Mouse (Mus musculus) kidney, postnatal 0 days (tissue): ENCODE data around the gene Gm17359. TPM values are rescaled to one million over a fixed set of nuclear protein-coding genes. Genes with fewer than 3 reads are reported as not detected.
"Not testable (repeated sequence)": the region's sequence is repeated elsewhere in the genome, so short reads cannot be mapped to it uniquely, and the experiment has no call there.

ENCODE experiments used
- ATAC-seq: fragments of 200-750 bp; cut with Nextera tagmentation; replicated peaks from 2 replicates; pipeline ENCODE4 v1.8.0; 2017; ENCODE audit warnings: low read depth, moderate number of reproducible peaks, moderate TSS enrichment, moderate library complexity; ENCODE audit not compliant: low FRiP score
- DNase-seq: peaks from one replicate; pipeline ENCODE4 v3.0.0-alpha.2; 2016; ENCODE audit warnings: low spot score
- H3K27ac ChIP-seq: fragments of 300-500 bp; sonication (generic); 2 replicates; pipeline ENCODE4 v1.5.1; 2014; ENCODE audit warnings: mild to moderate bottlenecking
- H3K27me3 ChIP-seq: fragments of 300-500 bp; sonication (generic); 2 replicates; pipeline ENCODE4 v1.6.1; 2014; ENCODE audit warnings: low read length, mixed read lengths; ENCODE audit not compliant: insufficient read depth
- H3K36me3 ChIP-seq: fragments of 300-500 bp; sonication (generic); 2 replicates; pipeline ENCODE4 v1.6.1; 2014; ENCODE audit warnings: low read length, mixed read lengths; ENCODE audit not compliant: insufficient read depth
- H3K4me1 ChIP-seq: fragments of 300-500 bp; sonication (generic); replicated peaks from 2 replicates; pipeline ENCODE4 v1.6.1; 2014; ENCODE audit warnings: antibody characterized with exemption, low read length, mixed read lengths; ENCODE audit not compliant: insufficient read depth
- H3K4me2 ChIP-seq: fragments of 300-500 bp; sonication (generic); 2 replicates; pipeline ENCODE4 v1.6.1; 2014; ENCODE audit warnings: mild to moderate bottlenecking, low read length, moderate library complexity, mixed read lengths
- H3K4me3 ChIP-seq: fragments of 300-500 bp; sonication (generic); replicated peaks from 2 replicates; pipeline ENCODE4 v1.5.1; 2014; ENCODE audit warnings: low read depth, low read length
- H3K9ac ChIP-seq: fragments of 300-500 bp; sonication (generic); 2 replicates; pipeline ENCODE4 v1.6.1; 2014; ENCODE audit warnings: low read depth, low read length
- H3K9me3 ChIP-seq: fragments of 300-500 bp; sonication (generic); replicated peaks from 2 replicates; pipeline ENCODE4 v1.6.1; 2016; ENCODE audit warnings: low read length, inconsistent platforms, mixed read lengths
- CTCF ChIP-seq: IDR thresholded peaks from 2 replicates; pipeline ENCODE4 v1.5.1; 2016; ENCODE audit warnings: antibody characterized with exemption, low read depth, mild to moderate bottlenecking, moderate library complexity
- WGBS: fragments of 180-500 bp; shearing (Covaris S2); extraction: QIAGEN DNeasy Blood & Tissue Kit; methylation state at CpG from one replicate; pipeline ENCODE4 v1.1.7; 2014; 5-methylcytosine and 5-hydroxymethylcytosine counted together
- polyA plus RNA-seq: library from polyadenylated mRNA; unstranded; fragments of >200 nt; fragmentation: Nextera tagmentation; extraction: Ambion mirVana; gene quantifications from 2 replicates; pipeline ENCODE4 v1.2.1, GENCODE M21; 2015

Gm17359 gene
- polyA plus RNA-seq, 1 experiment from 2014 or later: not detected

DNA sequence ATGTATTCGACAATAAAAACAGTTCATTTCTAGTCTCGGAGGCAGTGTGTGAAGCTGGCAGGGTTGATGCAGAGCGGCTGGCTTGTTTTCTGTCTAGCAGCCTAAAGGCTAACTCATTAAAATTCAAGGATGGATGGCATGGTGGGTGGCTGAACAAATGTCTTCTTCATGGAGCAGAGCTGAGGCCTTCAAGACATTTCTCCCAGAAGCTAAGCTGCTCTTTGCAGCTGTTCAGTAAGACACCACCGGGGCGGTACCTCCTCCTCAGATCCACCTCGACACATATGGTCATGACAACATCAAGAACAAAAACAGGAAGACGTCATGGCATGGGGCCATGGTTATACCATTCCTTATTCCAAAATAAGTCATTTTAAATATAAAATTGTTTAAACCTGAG lies 99.7 kb downstream of the Gm17359 start:
- Histone ChIP-seq H3K9ac (no peak overlapping the region), H3K9me3 (no peaks in the 10 kb centered on the region), H3K27me3 (no peaks in the 10 kb centered on the region), H3K4me3 (no peak overlapping the region), H3K36me3 (no peaks in the 10 kb centered on the region), H3K4me2 (no peak overlapping the region), H3K4me1 (no peaks in the 10 kb centered on the region), H3K27ac (no peak overlapping the region)
- DNase-seq: no peak
- 83% methylated on average over 7 of the region's 7 CpGs for WGBS
- TF ChIP-seq CTCF: no peak
- no peak for ATAC-seq

DNA sequence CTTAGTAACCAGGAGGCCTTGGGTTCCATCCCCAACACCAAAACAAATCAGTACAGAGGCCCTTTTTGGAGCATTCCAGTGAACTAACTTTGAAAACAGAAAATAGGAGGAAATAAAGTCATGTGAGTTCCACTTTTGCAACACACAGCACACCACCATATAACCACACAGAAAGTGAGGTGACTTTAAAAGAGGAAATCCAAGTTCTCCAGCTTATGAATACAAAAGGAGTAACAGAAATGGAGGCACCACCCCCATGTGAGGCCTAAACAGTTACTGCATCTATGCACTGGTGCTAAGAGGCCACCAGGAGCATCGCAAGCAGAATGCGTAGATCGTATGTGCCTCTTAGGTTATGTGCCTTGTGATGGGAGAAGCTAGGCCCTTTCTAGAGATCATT lies 101.8 kb downstream of the Gm17359 start:
- no peak for TF ChIP-seq CTCF
- DNase-seq (no peak), ATAC-seq (no peak)
- Histone ChIP-seq H3K4me2 (no peak overlapping the region), H3K9me3 (no peaks in the 10 kb centered on the region), H3K9ac (no peak overlapping the region), H3K27me3 (no peaks in the 10 kb centered on the region), H3K27ac (no peak overlapping the region), H3K4me3 (no peak overlapping the region), H3K4me1 (no peaks in the 10 kb centered on the region), H3K36me3 (no peaks in the 10 kb centered on the region)
- WGBS: 97% methylated on average over 3 of the region's 3 CpGs

DNA sequence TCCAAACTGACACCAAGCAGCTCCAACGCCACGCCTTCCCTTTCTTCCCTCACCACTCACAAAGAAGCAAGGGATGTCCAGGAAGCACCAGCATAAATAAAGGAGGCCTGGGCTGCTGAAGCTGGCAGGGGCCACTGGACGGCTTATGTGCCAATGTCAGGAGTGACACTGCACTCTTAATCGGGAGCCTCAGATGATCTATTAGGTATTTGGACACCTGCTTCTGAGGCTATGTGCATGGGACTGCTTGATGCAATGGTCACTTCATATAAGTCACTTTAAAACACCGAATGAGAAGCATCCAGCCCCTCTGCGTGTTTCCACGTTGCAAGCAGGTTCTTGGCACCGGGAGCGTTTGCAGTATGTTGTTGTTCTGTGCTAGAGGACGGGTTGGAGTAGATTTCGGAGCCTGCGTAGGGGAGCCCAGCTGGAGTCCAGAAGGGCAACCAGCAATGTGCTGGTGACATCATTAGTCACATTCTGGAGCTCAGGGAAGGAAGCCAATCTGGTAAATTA lies 104.6 kb downstream of the Gm17359 start:
- DNase-seq: peak; percentile 31
- Histone ChIP-seq H3K4me3 (no peak overlapping the region), H3K27ac (no peak overlapping the region), H3K4me2 (no peak overlapping the region), H3K4me1 (no peaks in the 10 kb centered on the region), H3K36me3 (no peaks in the 10 kb centered on the region), H3K9ac (no peak overlapping the region), H3K27me3 (no peaks in the 10 kb centered on the region), H3K9me3 (no peaks in the 10 kb centered on the region)
- no peak for TF ChIP-seq CTCF
- WGBS: 61% methylated on average over 12 of the region's 12 CpGs
- 0 out of 2 replicates have a peak, but pooled peaks have one; percentile 36 for ATAC-seq

DNA sequence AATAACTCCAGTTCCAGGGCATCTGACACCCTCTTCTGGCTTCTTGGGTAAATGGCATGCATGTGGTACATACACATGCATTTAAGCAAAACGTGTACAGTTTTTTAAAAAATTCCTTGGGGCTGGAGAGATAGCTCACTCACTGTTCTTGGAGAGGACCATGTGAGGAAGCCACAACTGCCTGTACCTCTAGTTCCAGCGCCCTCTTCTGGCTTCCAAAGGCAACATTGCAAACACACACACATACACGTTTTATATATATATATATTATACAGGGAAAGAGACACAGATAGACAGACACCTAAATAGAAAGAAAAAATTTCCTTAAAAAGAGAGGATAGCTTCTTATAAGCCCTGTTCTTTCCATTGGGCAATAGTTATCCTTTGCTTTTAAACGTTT lies 107.4 kb downstream of the Gm17359 start:
- Histone ChIP-seq H3K4me2 (no peak overlapping the region), H3K9me3 (no peaks in the 10 kb centered on the region), H3K27me3 (no peaks in the 10 kb centered on the region), H3K4me3 (no peak overlapping the region), H3K36me3 (no peaks in the 10 kb centered on the region), H3K9ac (no peak overlapping the region), H3K4me1 (no peaks in the 10 kb centered on the region), H3K27ac (no peak overlapping the region)
- no peak for TF ChIP-seq CTCF
- DNase-seq: no peak
- ATAC-seq: no peak
- WGBS: 66% methylated on average over 4 of the region's 4 CpGs

DNA sequence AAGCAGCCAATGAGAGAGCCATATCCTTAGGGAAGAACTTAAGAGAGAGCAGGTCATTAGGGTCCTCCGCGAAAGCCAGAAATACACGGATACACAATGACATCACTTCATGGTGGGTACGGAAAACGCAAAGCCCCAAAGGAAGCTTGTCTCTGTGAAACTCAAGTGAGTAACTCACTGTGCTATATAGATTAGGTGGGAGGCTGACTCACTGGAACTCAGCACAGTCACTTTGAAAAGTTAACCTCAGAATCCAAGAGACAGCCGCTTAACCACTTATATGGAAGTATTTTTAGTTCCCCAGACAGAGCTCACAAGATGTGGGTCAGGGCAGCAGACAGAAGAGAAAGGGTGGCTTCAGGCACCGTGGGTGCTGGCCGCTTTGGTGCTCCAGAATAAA lies 108.6 kb downstream of the Gm17359 start:
- WGBS: 68% methylated on average over 8 of the region's 8 CpGs
- H3K4me3 ChIP-seq: no peak overlapping the region
- DNase-seq (no peak), ATAC-seq (no peak)
- no peak overlapping the region for H3K4me2 ChIP-seq
- H3K4me1 ChIP-seq: no peaks in the 10 kb centered on the region
- no peaks in the 10 kb centered on the region for H3K27me3 ChIP-seq
- H3K9me3 ChIP-seq: no peaks in the 10 kb centered on the region
- H3K9ac ChIP-seq: no peak overlapping the region
- TF ChIP-seq CTCF: no peak
- H3K36me3 ChIP-seq: no peaks in the 10 kb centered on the region
- H3K27ac ChIP-seq: no peak overlapping the region

DNA sequence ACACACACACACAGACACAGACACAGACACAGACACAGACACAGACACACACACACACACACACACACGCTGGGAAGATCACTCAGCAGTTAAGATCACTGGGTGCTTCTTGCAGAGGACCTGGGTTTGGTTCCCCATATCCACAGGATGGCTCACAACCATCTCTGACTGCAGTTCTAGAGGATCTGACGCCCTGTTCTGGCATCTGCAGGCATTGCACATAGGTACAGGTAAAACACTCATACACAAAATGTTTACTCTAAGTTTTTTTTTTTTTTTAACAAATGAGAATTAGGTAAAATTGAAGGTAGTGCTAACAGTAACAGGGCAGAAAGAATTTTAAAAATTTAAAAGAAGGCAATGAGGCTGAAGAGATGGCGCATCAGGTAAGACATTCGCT lies 109.7 kb downstream of the Gm17359 start:
- no peaks in the 10 kb centered on the region for H3K4me1 ChIP-seq
- H3K9ac ChIP-seq: no peak overlapping the region
- no peak overlapping the region for H3K27ac ChIP-seq
- no peak overlapping the region for H3K4me3 ChIP-seq
- no peak overlapping the region for H3K4me2 ChIP-seq
- H3K9me3 ChIP-seq: no peaks in the 10 kb centered on the region
- ATAC-seq: no peak
- no peaks in the 10 kb centered on the region for H3K36me3 ChIP-seq
- no peak for TF ChIP-seq CTCF
- 89% methylated on average over 4 of the region's 4 CpGs for WGBS
- H3K27me3 ChIP-seq: no peaks in the 10 kb centered on the region
- no peak for DNase-seq

DNA sequence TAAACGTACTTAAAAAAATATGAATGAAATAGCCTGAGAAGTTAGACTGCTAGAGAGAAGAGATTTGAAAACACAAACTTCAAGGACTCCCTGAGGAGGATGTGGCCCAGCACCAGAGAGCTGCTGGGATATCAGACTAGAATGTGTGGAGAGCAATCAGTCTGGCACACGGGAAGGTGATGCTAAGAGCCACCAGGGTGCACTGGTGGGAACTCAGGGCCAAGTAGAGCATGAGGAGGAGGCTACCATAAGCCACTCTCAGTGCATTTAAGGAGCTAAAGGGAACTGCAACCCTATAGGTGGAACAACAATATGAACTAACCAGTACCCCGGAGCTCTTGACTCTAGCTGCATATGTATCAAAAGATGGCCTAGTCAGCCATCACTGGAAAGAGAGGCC lies 110.2 kb downstream of the Gm17359 start:
- H3K4me1 ChIP-seq, H3K9ac ChIP-seq, H3K27ac ChIP-seq, H3K27me3 ChIP-seq, DNase-seq, H3K4me3 ChIP-seq, ATAC-seq, H3K9me3 ChIP-seq, H3K4me2 ChIP-seq, H3K36me3 ChIP-seq: not testable (repeated sequence)
- 84% methylated on average over 3 of the region's 3 CpGs for WGBS
- peak; percentile 8; the same call in 1 of the 2 replicates for TF ChIP-seq CTCF
